Mouse (Mus musculus): ENCODE measurements around the gene Gatad2b. TPM values are rescaled to one million over a fixed set of nuclear protein-coding genes. Genes with fewer than 3 reads are reported as not detected.

The Gatad2b gene
- polyA plus RNA-seq, 1 experiment from 2014 or later, result 17.1 TPM

Small RNA genes within 50 kb of the gene (microRNA-seq; reads per million reads assigned to microRNA genes)
- not detected for gene Mir7012

Other genes starting within 250 kb of the Gatad2b start
- gene 4933434E20Rik, start 241.5 kb upstream of the Gatad2b start, polyA plus RNA-seq (2016; fragmentation: Nextera tagmentation; extraction: Ambion mirVana), result 187 and 198 TPM in 2 replicates
- gene Ubap2l, start 240.6 kb upstream of the Gatad2b start, polyA plus RNA-seq (2016; fragmentation: Nextera tagmentation; extraction: Ambion mirVana), result 201 and 227 TPM in 2 replicates
- gene Tpm3, start 220.5 kb upstream of the Gatad2b start, polyA plus RNA-seq (2016; fragmentation: Nextera tagmentation; extraction: Ambion mirVana), result 510 and 525 TPM in 2 replicates
- gene Nup210l, start 189.0 kb upstream of the Gatad2b start, polyA plus RNA-seq (2016; fragmentation: Nextera tagmentation; extraction: Ambion mirVana), result 0.51 and 0.75 TPM in 2 replicates
- 728 and 1,010 TPM in 2 replicates for gene Rps27, start 79.5 kb upstream of the Gatad2b start, polyA plus RNA-seq (2016; fragmentation: Nextera tagmentation; extraction: Ambion mirVana)
- 26.9 and 27.4 TPM in 2 replicates for gene Rab13, start 79.5 kb upstream of the Gatad2b start, polyA plus RNA-seq (2016; fragmentation: Nextera tagmentation; extraction: Ambion mirVana)
- gene Jtb, start 61.6 kb upstream of the Gatad2b start, polyA plus RNA-seq (2016; fragmentation: Nextera tagmentation; extraction: Ambion mirVana), result 81.7 and 94.8 TPM in 2 replicates
- 4.8 and 5.3 TPM in 2 replicates for gene Creb3l4, start 49.7 kb upstream of the Gatad2b start, polyA plus RNA-seq (2016; fragmentation: Nextera tagmentation; extraction: Ambion mirVana)
- 46.8 and 46.9 TPM in 2 replicates for gene Slc39a1, start 45.0 kb upstream of the Gatad2b start, polyA plus RNA-seq (2016; fragmentation: Nextera tagmentation; extraction: Ambion mirVana)
- 20.5 and 25.8 TPM in 2 replicates for gene Crtc2, start 39.0 kb upstream of the Gatad2b start, polyA plus RNA-seq (2016; fragmentation: Nextera tagmentation; extraction: Ambion mirVana)
- gene Dennd4b, start 28.0 kb upstream of the Gatad2b start, polyA plus RNA-seq (2016; fragmentation: Nextera tagmentation; extraction: Ambion mirVana), result 6.2 and 6.7 TPM in 2 replicates
- 32.9 and 35.3 TPM in 2 replicates for gene Slc27a3, start 96.8 kb downstream of the Gatad2b start, polyA plus RNA-seq (2016; fragmentation: Nextera tagmentation; extraction: Ambion mirVana)
- 40.5 and 44.3 TPM in 2 replicates for gene Ints3, start 140.4 kb downstream of the Gatad2b start, polyA plus RNA-seq (2016; fragmentation: Nextera tagmentation; extraction: Ambion mirVana)
- gene Npr1, start 172.7 kb downstream of the Gatad2b start, polyA plus RNA-seq (2016; fragmentation: Nextera tagmentation; extraction: Ambion mirVana), result 3.8 and 4.1 TPM in 2 replicates
- 292 and 310 TPM in 2 replicates for gene Ilf2, start 182.9 kb downstream of the Gatad2b start, polyA plus RNA-seq (2016; fragmentation: Nextera tagmentation; extraction: Ambion mirVana)
- gene Snapin, start 197.9 kb downstream of the Gatad2b start, polyA plus RNA-seq (2016; fragmentation: Nextera tagmentation; extraction: Ambion mirVana), result 80.6 and 89.5 TPM in 2 replicates
- 203 and 218 TPM in 2 replicates for gene Chtop, start 216.3 kb downstream of the Gatad2b start, polyA plus RNA-seq (2016; fragmentation: Nextera tagmentation; extraction: Ambion mirVana)
- gene S100a1, start 221.2 kb downstream of the Gatad2b start, polyA plus RNA-seq (2016; fragmentation: Nextera tagmentation; extraction: Ambion mirVana), result 5.8 and 13.4 TPM in 2 replicates
- 15.3 and 16.4 TPM in 2 replicates for gene S100a13, start 221.3 kb downstream of the Gatad2b start, polyA plus RNA-seq (2016; fragmentation: Nextera tagmentation; extraction: Ambion mirVana)
- gene S100a14, start 233.7 kb downstream of the Gatad2b start, polyA plus RNA-seq (2016; fragmentation: Nextera tagmentation; extraction: Ambion mirVana), result 0.66 TPM in 1 of 2 replicates, not detected in the other
- 40.0 and 45.8 TPM in 2 replicates for gene S100a16, start 244.1 kb downstream of the Gatad2b start, polyA plus RNA-seq (2016; fragmentation: Nextera tagmentation; extraction: Ambion mirVana)

Measured in hindbrain, embryonic 12.5 days (tissue).